Mouse (Mus musculus) spleen, adult 2 months (tissue): ENCODE data around the gene Gm21953. TPM values are rescaled to one million over a fixed set of nuclear protein-coding genes. Genes with fewer than 3 reads are reported as not detected.
"Not testable (repeated sequence)": the region's sequence is repeated elsewhere in the genome, so short reads cannot be mapped to it uniquely, and the experiment has no call there.

Experiments
- DNase-seq, 2 experiments: peaks; one replicate each; pipeline versions ENCODE4 v3.0.0 to v3.0.0-alpha.2; 2012 to 2021; ENCODE audit warnings: low spot score in 2 of 2, low read depth in 1 of 2
- H3K27ac ChIP-seq: fragments of 200-500 bp; 2 replicates; pipeline ENCODE4 v1.5.1; 2012; ENCODE audit warnings: low read length, inconsistent platforms; ENCODE audit not compliant: insufficient read depth
- H3K27me3 ChIP-seq: fragments of 200-500 bp; 2 replicates; pipeline ENCODE4 v1.6.1; 2012; ENCODE audit warnings: mild to moderate bottlenecking, moderate library complexity, low read length, inconsistent platforms; ENCODE audit not compliant: control insufficient read depth, insufficient read depth
- H3K36me3 ChIP-seq: fragments of 200-500 bp; 2 replicates; pipeline ENCODE4 v1.6.1; 2012; ENCODE audit warnings: mild to moderate bottlenecking, low read length, inconsistent platforms; ENCODE audit not compliant: control insufficient read depth, insufficient read depth
- H3K4me1 ChIP-seq: fragments of 200-500 bp; 2 replicates; pipeline ENCODE4 v1.6.1; 2011; ENCODE audit warnings: inconsistent platforms; ENCODE audit not compliant: control insufficient read depth, insufficient read depth, insufficient read length
- H3K4me3 ChIP-seq: fragments of 200-500 bp; 2 replicates; pipeline ENCODE4 v1.5.1; 2011; ENCODE audit warnings: mild to moderate bottlenecking, inconsistent platforms; ENCODE audit not compliant: insufficient read depth, insufficient read length; ENCODE audit errors: extremely low read depth
- WGBS: fragments of 180-500 bp; shearing (Covaris S2); methylation state at CpG from one replicate; pipeline ENCODE4 v1.1.7; 2018; 5-methylcytosine and 5-hydroxymethylcytosine counted together
- polyA plus RNA-seq: library from polyadenylated mRNA; depleted of rRNA; stranded (reverse); fragments of >200 nt; gene quantifications from 2 replicates; pipeline ENCODE4 v1.2.3, GENCODE M21; 2012; rRNA removed

Gene Gm21953
- not detected in 2 replicates for polyA plus RNA-seq

DNA sequence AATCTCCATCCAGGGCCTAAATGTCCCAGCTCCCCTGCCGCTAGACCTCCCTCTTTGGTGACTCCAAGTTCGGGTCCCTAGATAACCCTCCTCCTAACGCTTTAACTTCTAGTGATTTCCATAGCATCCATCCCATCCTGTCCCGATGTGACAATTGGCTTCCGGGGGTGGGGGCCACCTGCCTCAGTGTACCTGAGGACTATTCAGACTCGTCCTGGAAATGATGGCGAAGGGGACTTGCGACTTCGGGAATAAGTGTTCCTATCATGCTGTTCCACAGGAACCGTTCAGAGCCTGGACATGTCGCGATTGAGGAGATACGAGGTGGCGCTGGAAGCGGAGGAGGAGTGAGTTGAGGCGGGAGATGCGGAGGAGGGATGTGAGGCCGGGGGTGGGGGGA, at the start of gene Gm21953:
Gm21953 (plus strand) TSS at position 301 of the 400 bp plus-strand sequence.
- not testable (repeated sequence) for H3K4me3 ChIP-seq, H3K27ac ChIP-seq, DNase-seq, H3K36me3 ChIP-seq, H3K4me1 ChIP-seq, H3K27me3 ChIP-seq
- no CpG with 5 or more reads among the region's 18 CpGs for whole genome bisulfite sequencing

DNA sequence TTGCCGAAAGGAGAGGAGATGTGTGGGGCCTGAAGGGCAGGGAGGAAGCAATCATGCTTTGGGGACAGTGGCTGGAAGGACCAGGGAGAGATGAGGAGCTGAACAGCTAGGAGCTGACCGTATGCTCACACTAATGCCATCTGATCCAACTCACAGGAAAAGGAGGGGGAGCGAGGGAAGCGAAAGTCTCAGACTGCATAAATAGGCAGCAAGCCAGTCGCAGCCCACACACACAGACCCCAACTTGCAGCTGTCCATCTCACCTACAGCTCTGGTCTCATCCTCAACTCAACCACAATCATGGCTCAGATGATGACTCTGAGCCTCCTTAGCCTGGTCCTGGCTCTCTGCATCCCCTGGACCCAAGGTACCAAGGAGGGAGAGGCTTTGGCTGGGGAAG, 38.6 kb upstream of the Gm21953 start, which contains the start of gene Ccl21b:
Ccl21b (plus strand) TSS at position 301 of the 400 bp plus-strand sequence.
- not testable (repeated sequence) for H3K36me3 ChIP-seq, H3K27me3 ChIP-seq, H3K27ac ChIP-seq, H3K4me1 ChIP-seq, H3K4me3 ChIP-seq, DNase-seq
- no CpG with 5 or more reads among the region's 5 CpGs for WGBS

DNA sequence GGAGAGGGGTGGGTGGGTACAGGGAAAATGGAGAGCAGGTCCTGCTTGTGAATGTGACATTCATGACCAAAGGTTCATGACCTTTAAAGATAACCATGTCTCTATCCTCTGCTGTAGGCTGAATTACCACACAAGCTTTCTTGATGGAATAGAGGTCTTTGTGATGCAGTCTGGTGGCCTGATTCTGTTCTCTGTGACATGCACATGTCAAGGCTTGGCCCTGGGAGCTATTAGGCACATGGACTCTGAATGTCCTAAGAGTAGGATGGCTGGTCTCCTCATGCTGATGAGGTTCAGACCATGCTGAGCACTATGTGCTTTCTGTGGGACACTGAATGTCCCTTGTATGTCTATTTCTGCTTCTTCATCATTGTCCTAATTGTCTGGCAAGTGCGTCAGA, 24.0 kb downstream of the Gm21953 start, which contains the start of gene Fam205a3:
Fam205a3 (plus strand) TSS at position 301 of the 400 bp plus-strand sequence.
- not testable (repeated sequence) for DNase-seq, H3K4me3 ChIP-seq, H3K27ac ChIP-seq, H3K36me3 ChIP-seq, H3K4me1 ChIP-seq, H3K27me3 ChIP-seq
- no CpG with 5 or more reads among the region's 1 CpGs for WGBS

Other genes with a start within 250 kb of the Gm21953 start
- gene Gm3893, start 203.1 kb upstream of the Gm21953 start, polyA plus RNA-seq = not detected in 2 replicates
- gene Gm13304, start 179.4 kb upstream of the Gm21953 start, polyA plus RNA-seq = not detected in 2 replicates
- not detected in 2 replicates for gene Gm13306, start 140.8 kb upstream of the Gm21953 start, polyA plus RNA-seq
- 0.12 and 0.20 TPM in 2 replicates for gene Gm13305, start 125.7 kb upstream of the Gm21953 start, polyA plus RNA-seq
- gene Gm10600, start 53.6 kb upstream of the Gm21953 start, polyA plus RNA-seq = not detected in 2 replicates
- 1.4 and 1.7 TPM in 2 replicates for gene Ccl21b, start 38.5 kb upstream of the Gm21953 start, polyA plus RNA-seq
- 0.02 TPM in 1 of 2 replicates, not detected in the other for gene Fam205a3, start 24.1 kb downstream of the Gm21953 start, polyA plus RNA-seq
- not detected in 2 replicates for gene Gm21586, start 145.1 kb downstream of the Gm21953 start, polyA plus RNA-seq
- not detected in 2 replicates for gene Gm2163, start 172.5 kb downstream of the Gm21953 start, polyA plus RNA-seq
- gene Fam205a2, start 233.9 kb downstream of the Gm21953 start, polyA plus RNA-seq = 0.02 TPM in 1 of 2 replicates, not detected in the other